Mouse (Mus musculus) stomach, postnatal 0 days (tissue): ENCODE results near the gene Gcnt7. TPM values are rescaled to one million over a fixed set of nuclear protein-coding genes. Genes with fewer than 3 reads are reported as not detected.
A peak's percentile ranks its signal among the peaks of the same experiment; 100 is the strongest.

Source experiments
- ATAC-seq: fragments of 200-750 bp; cut with Nextera tagmentation; 2 replicates; pipeline ENCODE4 v1.8.0; 2017; ENCODE audit not compliant: low FRiP score, low TSS enrichment
- DNase-seq: peaks from one replicate; pipeline ENCODE4 v3.0.0-alpha.2; 2016; ENCODE audit warnings: low spot score
- H3K27ac ChIP-seq: fragments of 300-500 bp; sonication (generic); replicated peaks from 2 replicates; pipeline ENCODE4 v1.5.1; 2014; ENCODE audit warnings: mild to moderate bottlenecking, control low read depth
- H3K27me3 ChIP-seq: fragments of 300-500 bp; sonication (generic); 2 replicates; pipeline ENCODE4 v1.6.1; 2014; ENCODE audit warnings: low read length; ENCODE audit not compliant: control insufficient read depth, insufficient read depth
- H3K36me3 ChIP-seq: fragments of 300-500 bp; sonication (generic); 2 replicates; pipeline ENCODE4 v1.6.1; 2014; ENCODE audit warnings: low read length, mixed read lengths; ENCODE audit not compliant: control insufficient read depth, insufficient read depth
- H3K4me1 ChIP-seq: fragments of 300-500 bp; sonication (generic); replicated peaks from 2 replicates; pipeline ENCODE4 v1.6.1; 2014; ENCODE audit warnings: antibody characterized with exemption; ENCODE audit not compliant: control insufficient read depth, insufficient read depth
- H3K4me2 ChIP-seq: fragments of 300-500 bp; sonication (generic); replicated peaks from 2 replicates; pipeline ENCODE4 v1.6.1; 2014; ENCODE audit warnings: low read depth, mild to moderate bottlenecking, control low read depth, moderate library complexity
- H3K4me3 ChIP-seq: fragments of 300-500 bp; sonication (generic); 2 replicates; pipeline ENCODE4 v1.5.1; 2014; ENCODE audit warnings: low read depth, low read length, control low read depth
- H3K9ac ChIP-seq: fragments of 300-500 bp; sonication (generic); 2 replicates; pipeline ENCODE4 v1.6.1; 2014; ENCODE audit warnings: mild to moderate bottlenecking, low read length, control low read depth, mixed read lengths
- H3K9me3 ChIP-seq: fragments of 300-500 bp; sonication (generic); 2 replicates; pipeline ENCODE4 v1.6.1; 2016; ENCODE audit warnings: low read length; ENCODE audit not compliant: control insufficient read depth
- CTCF ChIP-seq: IDR thresholded peaks from 2 replicates; pipeline ENCODE4 v1.5.1; 2016; ENCODE audit warnings: antibody characterized with exemption, low read depth, mild to moderate bottlenecking, moderate library complexity
- EP300 ChIP-seq: optimal IDR thresholded peaks from 2 replicates; pipeline ENCODE3; 2016; ENCODE audit warnings: antibody characterized with exemption
- WGBS: fragments of 180-500 bp; shearing (Covaris S2); extraction: QIAGEN DNeasy Blood & Tissue Kit; methylation state at CpG from one replicate; pipeline ENCODE4 v1.1.7; 2014; 5-methylcytosine and 5-hydroxymethylcytosine counted together
- polyA plus RNA-seq: library from polyadenylated mRNA; unstranded; fragments of >200 nt; fragmentation: Nextera tagmentation; extraction: Ambion mirVana; gene quantifications from 2 replicates; pipeline ENCODE4 v1.2.1, GENCODE M21; 2015

Gene Gcnt7
- polyA plus RNA-seq, 1 experiment from 2014 or later: 0.38 TPM

GRCm38 (mm10) chr2:172496736-172497345 is 38.4 kb upstream of the Gcnt7 start:
- Histone ChIP-seq H3K27me3 (no peaks in the 10 kb centered on the region), H3K4me1 (no peaks in the 10 kb centered on the region), H3K9me3 (no peaks in the 10 kb centered on the region), H3K4me2 (no peak overlapping the region), H3K27ac (no peak overlapping the region), H3K36me3 (no peaks in the 10 kb centered on the region), H3K9ac (no peak overlapping the region), H3K4me3 (no peak overlapping the region)
- 63% methylated on average over 8 of the region's 8 CpGs for WGBS
- ATAC-seq (no peak), DNase-seq (no peak)
- no peak for TF ChIP-seq CTCF

GRCm38 (mm10) chr2:172484696-172485370 is 26.4 kb upstream of the Gcnt7 start:
- H3K4me1 ChIP-seq: no peaks in the 10 kb centered on the region
- H3K9me3 ChIP-seq: no peaks in the 10 kb centered on the region
- no peak overlapping the region for H3K9ac ChIP-seq
- H3K4me2 ChIP-seq: no peak overlapping the region
- WGBS: 25% methylated on average over 12 of the region's 12 CpGs
- no peak overlapping the region for H3K4me3 ChIP-seq
- DNase-seq (peak; percentile 15), ATAC-seq (no peak)
- no peak for TF ChIP-seq EP300
- TF ChIP-seq CTCF: no peak
- H3K36me3 ChIP-seq: no peaks in the 10 kb centered on the region
- no peaks in the 10 kb centered on the region for H3K27me3 ChIP-seq
- H3K27ac ChIP-seq: no peak overlapping the region

DNA sequence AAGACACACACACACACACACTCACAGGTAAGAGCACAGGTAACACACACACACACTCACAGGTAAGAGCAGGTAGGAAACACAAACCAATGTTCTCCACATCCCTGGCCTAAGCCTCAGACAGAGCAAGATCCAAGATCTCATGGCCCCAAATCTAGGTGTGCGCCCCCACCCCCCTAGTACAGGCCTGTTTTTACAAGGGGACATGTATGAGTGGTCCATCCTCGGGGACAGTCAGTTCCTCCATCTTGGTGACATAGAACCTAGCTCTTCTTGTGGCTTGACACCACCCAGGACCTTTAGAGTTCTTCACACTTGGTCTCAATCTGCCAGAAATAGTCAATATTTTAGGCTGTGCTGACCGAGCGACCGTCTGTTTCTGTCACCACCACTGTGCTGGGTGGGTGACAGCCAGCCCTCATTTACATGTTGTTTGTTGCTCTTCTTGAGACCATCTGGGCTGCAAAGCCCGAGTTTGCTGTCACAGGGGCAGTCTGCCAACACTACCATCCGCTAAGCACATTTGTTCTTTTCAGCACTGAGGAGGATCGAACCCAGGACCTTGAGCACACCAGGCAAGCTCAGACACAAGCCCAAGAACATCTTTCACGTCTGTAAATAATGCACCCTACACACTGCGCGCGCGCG is 25.5 kb upstream of the Gcnt7 start:
- H3K27ac ChIP-seq: no peak overlapping the region
- H3K4me1 ChIP-seq: no peaks in the 10 kb centered on the region
- WGBS: 78% methylated on average over 14 of the region's 14 CpGs
- H3K4me3 ChIP-seq: no peak overlapping the region
- no peaks in the 10 kb centered on the region for H3K27me3 ChIP-seq
- DNase-seq (no peak), ATAC-seq (no peak)
- no peaks in the 10 kb centered on the region for H3K36me3 ChIP-seq
- no peak overlapping the region for H3K4me2 ChIP-seq
- no peak for TF ChIP-seq EP300
- no peak for TF ChIP-seq CTCF
- no peak overlapping the region for H3K9ac ChIP-seq
- no peaks in the 10 kb centered on the region for H3K9me3 ChIP-seq

GRCm38 (mm10) chr2:172481654-172482385 is 23.4 kb upstream of the Gcnt7 start:
- no peaks in the 10 kb centered on the region for H3K27me3 ChIP-seq
- WGBS: 78% methylated on average over 16 of the region's 16 CpGs
- no peak overlapping the region for H3K4me2 ChIP-seq
- no peaks in the 10 kb centered on the region for H3K4me1 ChIP-seq
- H3K9ac ChIP-seq: no peak overlapping the region
- no peak for DNase-seq
- H3K9me3 ChIP-seq: no peaks in the 10 kb centered on the region
- no peak for TF ChIP-seq CTCF
- TF ChIP-seq EP300: no peak
- H3K4me3 ChIP-seq: no peak overlapping the region
- no peak overlapping the region for H3K27ac ChIP-seq
- no peaks in the 10 kb centered on the region for H3K36me3 ChIP-seq
- ATAC-seq: no peak

DNA sequence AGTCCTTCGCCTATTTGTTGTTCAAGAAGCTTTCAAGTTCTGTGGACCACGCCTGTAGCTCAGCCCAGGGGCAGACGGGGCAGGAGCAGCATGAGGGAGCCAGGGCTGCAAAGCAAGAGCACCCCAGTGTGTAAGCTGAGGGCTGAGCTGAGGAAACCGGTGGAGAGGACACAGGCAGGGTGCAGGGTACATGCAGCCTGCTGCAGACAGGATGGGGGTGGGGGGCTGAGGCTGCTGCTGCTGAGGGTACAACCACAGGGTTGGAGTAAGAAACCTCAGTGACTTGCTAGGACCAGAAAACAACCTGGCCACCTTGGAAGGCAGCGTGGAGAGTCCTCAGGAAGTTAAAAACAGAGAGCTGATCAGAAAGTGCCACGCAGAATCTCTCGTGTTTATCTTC is 21.9 kb upstream of the Gcnt7 start:
- H3K27ac ChIP-seq: no peak overlapping the region
- DNase-seq: no peak
- no peaks in the 10 kb centered on the region for H3K36me3 ChIP-seq
- no peak overlapping the region for H3K4me3 ChIP-seq
- 59% methylated on average over 7 of the region's 7 CpGs for WGBS
- no peak for ATAC-seq
- no peak overlapping the region for H3K4me2 ChIP-seq
- no peaks in the 10 kb centered on the region for H3K4me1 ChIP-seq
- no peaks in the 10 kb centered on the region for H3K9me3 ChIP-seq
- H3K9ac ChIP-seq: no peak overlapping the region
- no peaks in the 10 kb centered on the region for H3K27me3 ChIP-seq
- no peak for TF ChIP-seq EP300
- no peak for TF ChIP-seq CTCF

DNA sequence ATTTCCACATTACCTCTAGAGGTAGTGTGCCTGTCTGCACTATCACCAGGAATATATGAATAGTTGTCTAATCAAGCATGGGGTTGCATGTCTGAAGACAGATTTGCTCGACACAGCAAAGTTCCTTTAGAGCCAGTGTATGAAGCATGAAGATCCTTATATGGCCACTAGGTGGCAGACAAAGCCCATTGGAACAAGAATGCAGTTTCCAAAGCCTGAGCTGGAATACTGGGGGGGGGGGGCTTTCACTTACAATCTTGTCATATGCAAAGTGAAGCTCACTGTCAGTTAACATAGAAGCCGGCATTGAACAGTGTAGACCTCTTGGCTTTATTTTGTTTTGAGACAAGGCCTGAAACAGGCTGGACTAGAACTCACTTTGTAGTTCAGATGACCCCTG is 19.5 kb upstream of the Gcnt7 start:
- Histone ChIP-seq H3K4me3 (no peak overlapping the region), H3K9me3 (no peaks in the 10 kb centered on the region), H3K27me3 (no peaks in the 10 kb centered on the region), H3K4me1 (no peaks in the 10 kb centered on the region), H3K9ac (no peak overlapping the region), H3K4me2 (no peak overlapping the region), H3K27ac (no peak overlapping the region), H3K36me3 (no peaks in the 10 kb centered on the region)
- TF ChIP-seq EP300: no peak
- TF ChIP-seq CTCF: peak; percentile 92
- 2% methylated on average over 2 of the region's 2 CpGs for WGBS
- no peak for ATAC-seq
- DNase-seq: peak; percentile 29
